Mouse (Mus musculus) lung, embryonic 14.5 days (tissue): ENCODE results near the gene Fyb2. TPM values are rescaled to one million over a fixed set of nuclear protein-coding genes. Genes with fewer than 3 reads are reported as not detected.

Experiments
- ATAC-seq: fragments of 200-750 bp; cut with Nextera tagmentation; 2 replicates; pipeline ENCODE4 v1.8.0; 2017; ENCODE audit warnings: mild to moderate bottlenecking, moderate TSS enrichment, moderate library complexity; ENCODE audit not compliant: insufficient read depth
- DNase-seq: peaks from one replicate; pipeline ENCODE4 v3.0.0-alpha.2; 2015
- H3K27ac ChIP-seq: fragments of 300-500 bp; sonication (generic); 2 replicates; pipeline ENCODE4 v1.5.1; 2014; ENCODE audit warnings: low read depth, mild to moderate bottlenecking, moderate library complexity
- H3K27me3 ChIP-seq: fragments of 300-500 bp; sonication (generic); 2 replicates; pipeline ENCODE4 v1.6.1; 2014; ENCODE audit warnings: low read length, control low read depth; ENCODE audit not compliant: insufficient read depth
- H3K36me3 ChIP-seq: fragments of 300-500 bp; sonication (generic); 2 replicates; pipeline ENCODE4 v1.6.1; 2014; ENCODE audit warnings: control low read depth; ENCODE audit not compliant: insufficient read depth
- H3K4me1 ChIP-seq: fragments of 300-500 bp; sonication (generic); 2 replicates; pipeline ENCODE4 v1.6.1; 2014; ENCODE audit warnings: antibody characterized with exemption, control low read depth; ENCODE audit not compliant: insufficient read depth
- H3K4me2 ChIP-seq: fragments of 300-500 bp; sonication (generic); 2 replicates; pipeline ENCODE4 v1.6.1; 2014; ENCODE audit warnings: mild to moderate bottlenecking
- H3K4me3 ChIP-seq: fragments of 300-500 bp; sonication (generic); 2 replicates; pipeline ENCODE4 v1.5.1; 2014; ENCODE audit warnings: low read depth, low read length
- H3K9ac ChIP-seq: fragments of 300-500 bp; sonication (generic); 2 replicates; pipeline ENCODE4 v1.6.1; 2014
- H3K9me3 ChIP-seq: fragments of 300-500 bp; sonication (generic); 2 replicates; pipeline ENCODE4 v1.6.1; 2016; ENCODE audit warnings: low read depth, low read length, control low read depth
- CTCF ChIP-seq: IDR thresholded peaks from 2 replicates; pipeline ENCODE4 v1.5.1; 2016; ENCODE audit warnings: antibody characterized with exemption, low read depth
- WGBS: fragments of 180-500 bp; shearing (Covaris S2); extraction: QIAGEN DNeasy Blood & Tissue Kit; methylation state at CpG from one replicate; pipeline ENCODE4 v1.1.7; 2014; 5-methylcytosine and 5-hydroxymethylcytosine counted together
- polyA plus RNA-seq: library from polyadenylated mRNA; unstranded; fragments of >200 nt; fragmentation: Nextera tagmentation; extraction: Ambion mirVana; gene quantifications from 2 replicates; pipeline ENCODE4 v1.2.1, GENCODE M21; 2014

Gene Fyb2
- polyA plus RNA-seq, 1 experiment from 2014 or later, result not detected

DNA sequence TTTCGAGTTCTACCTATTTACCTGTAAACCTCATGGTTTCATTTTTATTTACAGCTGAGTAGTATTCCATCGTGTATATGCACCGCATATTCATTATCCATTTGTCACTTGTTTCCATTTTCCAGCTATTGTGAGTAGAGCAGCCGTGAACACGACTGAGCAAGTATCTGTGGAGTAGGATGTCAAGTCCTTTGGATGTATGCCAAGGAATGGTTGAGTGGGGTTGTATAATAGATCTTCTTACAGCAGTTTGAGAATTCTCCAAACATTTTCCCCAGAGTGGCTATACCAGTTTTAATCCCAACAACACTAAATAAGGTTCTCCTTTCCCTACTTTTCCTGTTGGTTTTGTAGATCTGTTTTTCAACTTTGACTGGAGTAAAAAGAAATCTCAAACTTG, 48.2 kb downstream of the Fyb2 start:
- Histone ChIP-seq H3K4me2 (no peak overlapping the region), H3K4me1 (no peaks in the 10 kb centered on the region), H3K27me3 (no peaks in the 10 kb centered on the region), H3K27ac (no peak overlapping the region), H3K9ac (no peak overlapping the region), H3K4me3 (no peak overlapping the region), H3K9me3 (no peaks in the 10 kb centered on the region), H3K36me3 (no peaks in the 10 kb centered on the region)
- TF ChIP-seq CTCF, result no peak
- ATAC-seq, result no peak
- DNase-seq, result peak; percentile 57
- WGBS, result 60% methylated on average over 5 of the region's 5 CpGs

DNA sequence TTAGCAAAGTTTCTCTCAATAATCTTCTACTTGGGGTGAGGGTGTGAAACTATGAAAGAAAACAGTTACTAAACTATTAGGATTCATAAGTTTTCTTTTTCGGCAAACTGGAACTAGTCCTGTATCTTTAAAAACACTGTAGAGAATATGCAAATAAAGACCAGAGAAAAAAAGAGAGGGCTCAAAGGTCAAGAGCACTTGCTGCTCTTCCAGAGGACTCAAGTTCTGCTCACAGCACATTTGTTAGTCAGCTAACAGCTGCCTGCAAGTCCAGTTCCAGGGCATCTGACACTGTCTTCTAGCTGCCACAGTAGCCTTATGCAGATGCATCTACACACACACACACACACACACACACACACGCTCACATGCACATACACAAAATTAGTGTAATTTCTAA, 59.4 kb downstream of the Fyb2 start:
- Histone ChIP-seq H3K9ac (no peak overlapping the region), H3K27ac (no peak overlapping the region), H3K4me3 (no peak overlapping the region), H3K36me3 (no peaks in the 10 kb centered on the region), H3K27me3 (no peaks in the 10 kb centered on the region), H3K4me1 (no peaks in the 10 kb centered on the region), H3K9me3 (no peaks in the 10 kb centered on the region), H3K4me2 (no peak overlapping the region)
- DNase-seq (no peak), ATAC-seq (no peak)
- 68% methylated on average over 2 of the region's 2 CpGs for WGBS
- no peak for TF ChIP-seq CTCF

DNA sequence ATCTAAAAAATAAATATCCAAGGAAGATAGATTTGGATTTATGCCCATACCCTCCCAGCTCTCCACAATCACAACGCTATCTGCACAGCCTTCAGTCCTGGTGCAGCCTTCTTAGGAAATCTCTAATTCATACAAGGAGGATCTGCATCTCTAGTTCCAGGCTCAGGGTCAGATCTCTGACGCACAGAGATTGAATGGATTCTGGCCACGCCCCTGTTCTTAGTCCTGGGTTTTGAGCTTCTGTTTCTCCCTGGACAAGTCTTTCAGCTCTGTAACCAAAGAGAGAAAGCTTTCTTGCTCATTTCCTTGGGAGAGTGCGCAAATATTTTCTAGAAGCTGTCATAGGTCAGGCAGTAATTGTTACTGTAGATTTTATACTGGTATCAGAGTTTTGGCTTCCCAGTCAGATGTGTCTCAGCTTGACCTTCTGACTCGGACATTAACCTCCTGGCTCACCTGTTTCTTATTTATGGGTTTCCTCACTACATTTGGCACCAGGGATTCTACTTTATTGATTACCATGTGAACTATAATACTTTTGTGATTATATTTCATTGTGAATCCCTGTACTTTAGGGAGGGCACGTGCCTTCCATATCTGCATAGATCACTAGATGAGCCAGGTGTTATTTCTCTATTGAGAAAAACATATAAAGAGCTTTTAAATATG, 62.0 kb downstream of the Fyb2 start:
- WGBS, result 77% methylated on average over 6 of the region's 6 CpGs
- no peaks in the 10 kb centered on the region for H3K4me1 ChIP-seq
- no peak for TF ChIP-seq CTCF
- no peaks in the 10 kb centered on the region for H3K9me3 ChIP-seq
- DNase-seq (no peak), ATAC-seq (no peak)
- H3K9ac ChIP-seq, result no peak overlapping the region
- no peak overlapping the region for H3K4me2 ChIP-seq
- no peaks in the 10 kb centered on the region for H3K27me3 ChIP-seq
- no peaks in the 10 kb centered on the region for H3K36me3 ChIP-seq
- H3K27ac ChIP-seq, result no peak overlapping the region
- H3K4me3 ChIP-seq, result no peak overlapping the region

DNA sequence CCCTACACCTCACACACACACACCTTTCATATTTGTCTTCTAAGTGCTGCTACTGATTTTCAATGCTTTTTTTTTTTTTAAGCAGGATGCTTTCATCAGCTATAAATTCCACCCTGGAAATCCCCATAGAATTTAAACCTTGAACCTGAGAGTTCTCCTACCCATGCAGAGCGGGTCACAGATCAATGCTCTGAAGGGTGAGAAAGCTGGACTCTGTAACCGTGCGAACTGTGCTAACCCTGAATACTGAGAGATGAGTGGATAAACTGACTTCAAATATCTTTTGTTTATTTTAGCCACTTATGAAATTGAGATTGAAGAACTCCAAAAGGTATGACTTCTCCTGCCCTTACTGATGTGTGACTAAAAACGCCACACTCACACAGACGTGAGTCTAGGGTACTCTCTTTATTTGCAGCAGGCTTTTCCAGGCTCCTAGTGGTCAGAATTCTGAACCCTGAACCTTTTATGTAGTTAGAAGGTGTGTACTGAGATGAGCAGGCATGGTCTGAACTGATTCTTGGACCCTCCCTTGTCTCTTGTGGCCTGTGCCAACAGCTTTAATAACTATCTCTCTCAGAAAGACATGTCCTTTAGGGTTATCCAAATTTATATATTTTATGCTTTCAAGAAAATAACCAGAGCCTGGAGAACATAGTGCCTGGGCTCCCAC, 72.8 kb downstream of the Fyb2 start:
- ATAC-seq (no peak), DNase-seq (no peak)
- Histone ChIP-seq H3K9me3 (no peaks in the 10 kb centered on the region), H3K27ac (no peak overlapping the region), H3K36me3 (no peaks in the 10 kb centered on the region), H3K27me3 (no peaks in the 10 kb centered on the region), H3K9ac (no peak overlapping the region), H3K4me2 (no peak overlapping the region), H3K4me3 (no peak overlapping the region), H3K4me1 (no peaks in the 10 kb centered on the region)
- no peak for TF ChIP-seq CTCF
- WGBS, result 60% methylated on average over 5 of the region's 5 CpGs

DNA sequence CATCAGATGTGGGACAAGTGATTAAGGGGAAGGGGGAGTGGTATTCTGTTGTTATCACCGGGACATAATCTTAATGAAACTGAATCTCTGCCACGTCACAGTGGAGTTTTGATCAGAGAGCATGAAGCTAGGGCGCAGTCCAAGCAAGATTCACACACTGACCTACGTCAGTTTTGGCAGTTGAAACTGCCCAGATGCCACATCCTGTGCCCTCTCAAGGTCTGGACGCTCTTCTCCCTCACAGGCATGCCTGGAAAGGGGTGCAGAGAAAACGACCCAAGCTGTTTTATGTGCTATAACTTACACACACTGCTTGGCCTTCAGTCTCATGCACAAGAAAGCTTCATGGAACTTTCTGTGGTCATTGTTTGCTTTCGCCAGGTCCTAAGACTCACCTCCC, 74.4 kb downstream of the Fyb2 start:
- Histone ChIP-seq H3K9ac (no peak overlapping the region), H3K4me3 (no peak overlapping the region), H3K9me3 (no peaks in the 10 kb centered on the region), H3K27ac (no peak overlapping the region), H3K4me2 (no peak overlapping the region), H3K36me3 (no peaks in the 10 kb centered on the region), H3K27me3 (no peaks in the 10 kb centered on the region), H3K4me1 (no peaks in the 10 kb centered on the region)
- 65% methylated on average over 7 of the region's 7 CpGs for WGBS
- TF ChIP-seq CTCF, result no peak
- no peak for DNase-seq
- ATAC-seq, result no peak

DNA sequence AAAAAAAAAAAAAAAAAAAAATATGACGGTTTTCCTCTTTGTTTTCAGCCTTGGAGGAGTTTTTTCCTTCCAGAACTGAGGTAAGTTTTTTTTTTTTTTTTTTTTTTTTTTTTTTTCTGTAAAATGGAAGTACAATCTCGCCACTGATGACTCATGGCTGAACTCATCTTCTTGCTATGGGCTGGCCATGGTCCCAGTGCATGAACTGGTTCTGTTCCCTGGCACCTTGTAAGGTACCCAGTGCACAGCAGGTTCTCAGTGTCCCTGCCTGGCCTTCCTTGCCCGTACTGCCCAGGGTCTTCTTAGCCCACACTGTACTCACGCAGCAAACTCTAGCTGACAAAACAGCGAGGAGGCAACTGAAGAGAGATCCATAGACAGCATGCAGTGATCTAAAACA, 74.8 kb downstream of the Fyb2 start:
- ATAC-seq, result no peak
- Histone ChIP-seq H3K4me2 (no peak overlapping the region), H3K9ac (no peak overlapping the region), H3K27ac (no peak overlapping the region), H3K4me1 (no peaks in the 10 kb centered on the region), H3K9me3 (no peaks in the 10 kb centered on the region), H3K4me3 (no peak overlapping the region), H3K36me3 (no peaks in the 10 kb centered on the region), H3K27me3 (no peaks in the 10 kb centered on the region)
- 77% methylated on average over 5 of the region's 5 CpGs for WGBS
- DNase-seq, result no peak
- TF ChIP-seq CTCF, result no peak

DNA sequence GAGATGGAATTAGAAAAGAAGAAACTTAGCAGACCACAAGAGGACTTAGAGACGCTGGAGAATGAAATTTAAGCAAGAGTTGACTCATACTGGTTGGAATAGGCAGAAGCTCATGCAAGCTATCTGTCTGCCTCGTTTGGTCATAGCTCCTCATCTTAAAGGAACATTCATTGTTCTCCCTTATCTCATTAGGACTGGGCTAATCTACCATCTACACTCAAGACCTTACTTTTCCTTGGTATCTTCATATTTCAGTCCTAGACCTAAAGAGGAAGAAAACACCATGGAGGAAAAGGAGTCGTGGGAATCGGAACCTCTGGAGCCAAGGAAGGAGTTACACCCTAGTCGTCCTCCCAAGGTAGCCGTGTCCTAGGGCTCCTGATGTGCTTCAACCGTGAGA, 75.5 kb downstream of the Fyb2 start:
- Histone ChIP-seq H3K4me3 (no peak overlapping the region), H3K9ac (no peak overlapping the region), H3K27me3 (no peaks in the 10 kb centered on the region), H3K9me3 (no peaks in the 10 kb centered on the region), H3K4me2 (no peak overlapping the region), H3K4me1 (no peaks in the 10 kb centered on the region), H3K27ac (no peak overlapping the region), H3K36me3 (no peaks in the 10 kb centered on the region)
- no peak for ATAC-seq
- TF ChIP-seq CTCF, result no peak
- 85% methylated on average over 7 of the region's 7 CpGs for WGBS
- no peak for DNase-seq
